In the genomic region with DNA sequence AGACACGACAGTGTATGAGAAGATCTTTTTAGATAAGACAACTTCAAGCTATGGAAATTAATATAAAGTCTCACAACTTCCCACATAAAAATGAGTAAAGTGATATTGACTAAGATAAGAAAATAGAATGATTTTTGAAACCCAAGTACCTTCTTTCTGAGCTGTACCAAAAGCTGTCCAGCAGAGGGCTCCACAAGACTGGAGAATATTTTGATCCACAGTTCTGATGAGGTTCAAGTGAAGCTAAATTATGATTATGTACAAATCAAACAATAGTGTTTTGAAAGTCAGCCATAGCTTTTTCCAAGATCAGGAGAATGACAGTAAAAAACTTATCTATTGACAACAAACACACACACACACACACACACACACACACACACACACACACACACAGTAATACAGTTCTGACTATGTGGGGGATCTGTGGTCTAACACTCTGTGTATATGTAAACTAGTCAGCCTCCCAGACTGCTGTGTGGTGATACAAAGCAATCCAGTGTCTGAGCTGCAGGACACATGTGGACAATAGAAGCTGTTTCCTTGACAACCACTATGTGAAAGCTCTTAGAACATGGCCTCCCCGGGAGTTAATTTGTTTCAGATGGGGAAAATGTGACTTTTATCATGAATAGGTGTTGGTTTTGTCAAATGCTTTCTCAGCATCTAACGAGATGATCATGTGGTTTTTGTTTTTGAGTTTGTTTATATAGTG, we compare ENCODE assay signal across 9 mouse cellular contexts.
DNase-seq lines count a peak whose midpoint lies in the region; ATAC-seq lines count a peak whose summit lies in the region.
"Had no signal": no experiment of that assay in that cellular context is flagged by ENCODE, and none has a peak within 500 bp of the region (broad histone marks: within the 10 kb centered on the region; RNA-seq: fewer than 3 reads in every experiment).

No protein-coding gene starts in this region.

- no peaks in the 10 kb centered on the region for H3K4me1 ChIP-seq in midbrain, embryonic 12.5 days
- no peaks in the 10 kb centered on the region for H3K4me1 ChIP-seq in heart, embryonic 12.5 days (replicated peaks)

- no peak overlapping the region for H3K4me3 ChIP-seq in midbrain, embryonic 12.5 days
- no peak overlapping the region for H3K4me3 ChIP-seq in heart, embryonic 12.5 days

- DNase-seq in ES-CJ7 (ENCODE audit: low read depth, low spot score), result peak; percentile 9
- DNase-seq in brain, embryonic 18.5 days (ENCODE audit: low read depth, low spot score), result peak; percentile 10
- peak; percentile 67 for DNase-seq in forelimb bud, embryonic 11.5 days (ENCODE audit: low read depth, low spot score)
- no peak for DNase-seq in thymus, postnatal 25 days
- DNase-seq in frontal cortex, postnatal 25 days (ENCODE audit: low spot score in 2 of 2), result no peak
- no peak for DNase-seq in thymus, postnatal 14 days
- DNase-seq: liver had no signal

- no peak overlapping the region for H3K4me2 ChIP-seq in midbrain, embryonic 12.5 days (replicated peaks)
- no peak overlapping the region for H3K4me2 ChIP-seq in heart, embryonic 12.5 days

- no peaks in the 10 kb centered on the region for H3K36me3 ChIP-seq in midbrain, embryonic 12.5 days
- H3K36me3 ChIP-seq in heart, embryonic 12.5 days, result no peaks in the 10 kb centered on the region

- no peaks in the 10 kb centered on the region for H3K9me3 ChIP-seq in midbrain, embryonic 12.5 days
- H3K9me3 ChIP-seq in heart, embryonic 12.5 days (replicated peaks), result no peaks in the 10 kb centered on the region

- no peak overlapping the region for H3K9ac ChIP-seq in midbrain, embryonic 12.5 days (replicated peaks)
- no peak overlapping the region for H3K9ac ChIP-seq in heart, embryonic 12.5 days

- WGBS in midbrain, embryonic 12.5 days, result 15% methylated on average over 3 of the region's 3 CpGs
- WGBS in heart, embryonic 12.5 days, result 45% methylated on average over 3 of the region's 3 CpGs

- no peak overlapping the region for H3K27ac ChIP-seq in midbrain, embryonic 12.5 days (replicated peaks)
- H3K27ac ChIP-seq in heart, embryonic 12.5 days (ENCODE audit: poor library complexity, severe bottlenecking), result no peak overlapping the region

- peaks cover 6% of the 10 kb centered on the region for H3K27me3 ChIP-seq in midbrain, embryonic 12.5 days
- no peaks in the 10 kb centered on the region for H3K27me3 ChIP-seq in heart, embryonic 12.5 days (replicated peaks)

- ATAC-seq in midbrain, embryonic 12.5 days (ENCODE audit: low FRiP score, low read depth), result peak; percentile 99
- ATAC-seq in heart, embryonic 12.5 days (ENCODE audit: insufficient number of reproducible peaks, low FRiP score), result no peak

Comparison
In these comparisons a context has a peak if more than half of its experiments do, and no peak if none do; other contexts are left out.
1. DNase-seq: peak in ES-CJ7 (single experiment), brain, embryonic 18.5 days (single experiment) and forelimb bud, embryonic 11.5 days (single experiment); none in thymus, postnatal 25 days (single experiment), frontal cortex, postnatal 25 days (0 of 2) and thymus, postnatal 14 days (single experiment).